Mouse (Mus musculus) embryo, embryonic 11 days (tissue): ENCODE measurements around the gene Rbl2.

Source experiments
- DNase-seq: peaks from one replicate; pipeline ENCODE4 v3.0.0-alpha.2; 2015

Gene Rbl2

DNA sequence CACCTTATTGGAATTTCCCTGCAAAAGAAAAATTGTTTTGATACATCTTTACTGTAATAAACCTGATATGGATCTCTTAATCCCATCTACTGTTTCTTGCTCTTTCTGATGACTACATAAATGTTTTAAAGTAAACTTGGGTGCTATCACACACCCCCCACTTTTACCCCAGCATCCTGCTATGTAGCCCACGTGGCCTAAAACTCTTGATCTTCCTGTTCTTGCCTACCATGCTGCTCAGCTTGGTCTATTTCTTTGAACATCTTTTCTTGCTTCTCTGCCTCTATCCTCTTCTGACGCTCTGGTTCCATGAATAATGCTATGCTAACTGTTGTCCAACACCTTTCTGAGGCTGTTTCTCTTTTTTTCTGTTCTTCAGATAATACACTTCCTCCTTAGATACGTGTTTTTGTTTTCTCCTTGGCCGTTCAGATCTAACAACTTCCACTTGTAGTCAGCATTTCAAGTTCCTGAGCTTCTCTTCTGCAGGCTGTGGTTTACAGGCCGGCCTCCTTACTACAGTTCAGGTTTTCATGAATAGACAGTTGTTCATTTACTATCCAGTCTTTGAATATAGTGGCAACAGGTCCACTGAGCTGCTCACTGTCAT lies 42.1 kb downstream of the Rbl2 start:
- DNase-seq, result no peak

DNA sequence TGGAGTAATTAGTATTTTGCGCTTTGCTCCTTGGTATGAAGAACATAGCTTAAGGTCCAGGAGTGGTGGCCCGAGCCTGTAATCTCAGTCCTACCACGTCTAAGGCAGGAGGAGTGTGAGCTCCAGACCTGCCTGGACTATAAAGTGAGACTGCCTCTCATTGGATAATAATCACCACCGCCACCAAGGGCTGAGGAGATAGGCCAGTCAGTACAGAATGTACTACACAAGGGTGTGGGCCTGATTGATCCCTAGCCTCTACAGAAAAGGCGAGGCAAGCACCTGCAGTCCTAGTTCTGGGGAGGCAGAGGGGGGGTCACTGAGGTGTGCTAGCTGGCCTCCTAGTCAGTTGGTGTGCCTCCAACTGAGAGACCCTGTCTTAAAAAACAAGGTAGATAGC lies 44.6 kb downstream of the Rbl2 start:
- no peak for DNase-seq

DNA sequence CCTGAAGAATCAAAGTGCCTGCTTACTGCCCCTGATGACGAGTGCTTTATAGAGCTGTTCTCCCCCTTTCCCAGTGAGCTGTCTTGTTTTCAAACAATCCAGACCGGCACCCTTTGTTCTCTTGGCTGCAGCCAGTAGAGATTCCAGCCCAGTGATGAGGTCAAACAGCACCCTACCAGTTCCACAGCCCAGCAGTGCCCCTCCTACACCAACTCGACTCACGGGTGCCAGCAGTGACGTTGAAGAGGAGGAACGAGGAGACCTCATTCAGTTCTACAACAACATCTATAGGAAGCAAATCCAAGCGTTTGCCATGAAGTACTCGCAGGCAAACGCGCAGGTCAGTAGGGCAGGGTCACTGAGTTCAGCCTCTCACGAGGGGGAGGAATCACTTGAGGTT lies 45.1 kb downstream of the Rbl2 start:
- no peak for DNase-seq

DNA sequence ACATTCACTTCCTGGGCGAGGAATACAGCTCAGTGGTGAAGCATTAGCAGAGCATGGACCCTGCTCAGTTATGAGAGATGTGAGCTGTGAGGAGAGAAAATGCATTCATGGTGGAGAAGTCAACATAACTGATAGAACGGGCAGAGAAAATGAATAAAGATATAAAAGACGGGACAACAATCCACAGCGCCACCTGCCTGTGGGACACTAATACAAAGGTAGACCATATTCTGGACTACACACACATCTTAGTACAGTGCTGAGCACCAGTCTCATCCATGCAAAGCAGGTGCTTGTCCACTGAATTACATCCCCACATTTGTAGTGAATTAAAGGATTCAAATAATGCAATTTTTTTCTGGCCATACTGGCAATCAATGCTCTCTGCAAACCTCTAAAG lies 47.7 kb downstream of the Rbl2 start:
- DNase-seq, result no peak

DNA sequence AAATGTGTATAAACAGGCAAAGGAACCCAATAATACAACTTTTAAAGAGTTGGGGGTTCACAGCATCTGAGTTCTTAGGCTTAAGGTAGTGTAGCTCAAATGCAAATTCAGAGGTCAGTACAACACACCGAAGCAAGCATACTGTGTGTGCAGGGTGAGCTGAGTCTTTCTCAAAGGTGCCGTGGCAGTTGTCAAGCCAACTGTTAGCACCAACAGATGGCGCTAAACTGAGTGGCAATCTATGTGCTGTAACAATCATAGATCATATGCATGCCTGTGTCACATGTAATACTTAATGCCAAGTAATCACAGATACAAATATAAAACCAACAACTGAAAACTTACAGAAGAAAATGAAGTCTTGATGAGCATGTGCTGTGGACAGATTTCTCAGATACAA lies 48.3 kb downstream of the Rbl2 start:
- DNase-seq, result peak; percentile 22

DNA sequence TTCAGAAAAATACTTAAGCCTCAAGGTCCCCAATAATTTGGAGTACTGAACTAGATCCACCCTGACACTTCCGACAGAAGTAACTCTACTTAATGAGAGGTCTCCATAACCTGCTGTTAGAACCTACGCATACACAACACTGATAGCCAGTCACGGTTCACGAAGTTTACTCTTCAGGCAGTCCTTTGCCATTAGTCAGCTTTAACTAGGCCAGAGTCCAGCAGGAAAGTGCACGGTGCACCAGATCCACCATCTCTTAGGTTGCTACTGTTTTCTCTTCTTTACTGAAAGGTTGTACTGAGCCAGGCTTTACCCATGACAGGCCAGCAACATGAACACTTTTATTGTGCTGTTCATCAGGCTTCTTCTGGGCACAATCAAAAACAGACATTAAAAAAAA lies 54.5 kb downstream of the Rbl2 start:
- DNase-seq, result no peak

DNA sequence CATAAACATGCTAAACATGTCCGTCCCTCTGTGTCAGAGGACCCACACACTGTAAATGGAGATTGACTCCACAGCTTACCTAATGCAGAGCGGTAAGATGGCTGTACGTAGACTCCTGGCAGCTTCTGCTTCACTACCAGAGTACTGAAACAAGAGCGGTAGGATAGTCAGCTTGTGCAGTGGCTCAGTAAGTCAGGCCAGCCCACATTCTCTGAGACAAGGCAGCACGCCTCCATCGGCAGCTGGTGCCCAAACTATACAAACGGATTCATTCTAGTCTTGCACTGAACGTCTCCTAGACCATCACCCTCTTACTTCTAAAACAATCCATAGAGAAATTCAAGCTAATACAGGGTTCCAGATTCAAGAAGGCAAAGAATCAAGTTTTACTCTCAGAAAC lies 56.9 kb downstream of the Rbl2 start:
- no peak for DNase-seq

DNA sequence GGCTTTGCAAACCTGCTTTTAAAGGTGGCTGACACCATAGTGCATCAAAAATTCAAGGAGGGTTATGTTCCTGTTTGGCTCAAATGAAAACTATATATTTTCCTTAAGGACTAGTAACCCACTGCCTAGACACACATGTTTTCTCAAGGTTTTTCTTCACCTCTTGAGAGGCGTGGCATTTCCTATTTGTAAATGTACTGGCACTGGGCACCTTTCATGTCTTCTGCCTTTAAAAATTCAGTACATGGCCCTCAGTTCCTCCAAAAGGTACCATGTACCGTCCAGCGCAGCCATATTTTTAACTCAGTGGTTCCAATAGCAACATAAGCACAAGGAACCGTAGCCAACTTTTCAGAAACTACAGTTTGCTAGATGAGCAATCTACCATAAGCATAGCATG lies 62.9 kb downstream of the Rbl2 start:
- no peak for DNase-seq

DNA sequence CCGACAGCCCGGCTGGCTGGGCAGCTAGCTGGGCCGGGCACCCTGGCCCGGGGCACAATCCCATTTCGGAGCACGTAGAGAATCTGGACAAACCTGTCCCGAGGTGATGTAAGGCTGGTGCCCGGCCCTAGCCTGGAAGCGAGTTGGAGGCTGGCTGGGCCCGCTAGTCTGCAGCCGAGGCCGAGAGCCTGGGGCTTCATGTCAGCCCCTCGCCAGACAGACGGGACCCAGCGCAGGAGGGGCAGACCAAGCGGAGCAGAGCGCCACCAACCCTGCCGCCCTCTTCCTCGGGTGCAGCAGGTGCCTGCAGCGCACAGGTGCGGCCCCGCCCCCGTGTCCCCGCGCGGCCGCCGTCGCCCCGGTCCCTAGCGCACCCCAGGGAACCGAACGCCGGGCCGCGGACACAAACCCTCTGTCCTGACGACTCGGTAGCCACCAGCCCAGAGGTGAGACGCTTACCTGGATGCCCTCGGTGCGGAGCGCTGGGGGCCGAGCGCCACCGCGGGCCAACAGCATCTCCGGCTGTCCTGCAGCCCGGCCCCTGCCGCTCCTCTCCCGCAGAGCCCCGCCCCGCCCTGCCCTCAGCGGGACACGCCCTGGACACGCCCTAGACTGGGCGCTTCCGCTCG lies 63.7 kb downstream of the Rbl2 start:
- DNase-seq, result no peak

DNA sequence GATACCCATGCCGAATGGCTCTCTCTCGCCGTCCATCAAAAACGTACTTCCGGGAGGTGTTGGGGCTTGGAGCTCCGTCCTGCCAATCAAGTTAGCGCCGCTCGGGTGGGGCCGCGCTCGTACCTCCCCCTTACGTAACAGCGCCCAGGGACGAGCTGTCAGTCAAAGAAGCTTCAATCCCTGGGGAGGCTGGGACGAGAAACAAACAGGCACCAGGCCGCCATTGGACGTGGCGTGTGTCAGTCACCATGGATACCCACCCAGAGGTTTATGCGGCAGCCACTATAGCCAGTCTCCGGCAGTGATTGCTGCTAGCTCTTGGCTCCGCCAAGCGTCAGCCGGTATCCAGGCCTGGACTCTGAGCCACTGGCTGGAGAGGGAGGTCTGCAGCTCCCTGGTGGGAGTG lies 64.2 kb downstream of the Rbl2 start:
- peak; percentile 100 for DNase-seq

DNA sequence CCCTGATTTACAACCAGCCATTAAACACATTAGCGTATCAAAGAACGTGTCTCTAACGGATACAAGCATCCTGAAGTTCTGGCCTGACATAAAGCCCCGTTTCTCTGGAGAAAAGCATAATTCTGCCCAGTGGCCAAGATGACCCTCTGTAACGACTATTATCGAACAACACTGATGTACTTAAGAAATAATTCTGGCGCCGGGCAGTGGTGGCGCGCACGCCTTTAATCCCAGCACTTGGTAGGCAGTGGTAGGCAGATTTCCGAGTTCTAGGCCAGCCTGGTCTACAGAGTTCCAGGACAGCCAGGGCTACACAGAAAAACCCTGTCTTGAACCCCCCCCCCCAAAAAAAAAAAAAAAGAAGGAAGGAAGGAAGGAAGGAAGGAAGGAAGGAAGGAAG lies 64.8 kb downstream of the Rbl2 start:
- peak; percentile 17 for DNase-seq

DNA sequence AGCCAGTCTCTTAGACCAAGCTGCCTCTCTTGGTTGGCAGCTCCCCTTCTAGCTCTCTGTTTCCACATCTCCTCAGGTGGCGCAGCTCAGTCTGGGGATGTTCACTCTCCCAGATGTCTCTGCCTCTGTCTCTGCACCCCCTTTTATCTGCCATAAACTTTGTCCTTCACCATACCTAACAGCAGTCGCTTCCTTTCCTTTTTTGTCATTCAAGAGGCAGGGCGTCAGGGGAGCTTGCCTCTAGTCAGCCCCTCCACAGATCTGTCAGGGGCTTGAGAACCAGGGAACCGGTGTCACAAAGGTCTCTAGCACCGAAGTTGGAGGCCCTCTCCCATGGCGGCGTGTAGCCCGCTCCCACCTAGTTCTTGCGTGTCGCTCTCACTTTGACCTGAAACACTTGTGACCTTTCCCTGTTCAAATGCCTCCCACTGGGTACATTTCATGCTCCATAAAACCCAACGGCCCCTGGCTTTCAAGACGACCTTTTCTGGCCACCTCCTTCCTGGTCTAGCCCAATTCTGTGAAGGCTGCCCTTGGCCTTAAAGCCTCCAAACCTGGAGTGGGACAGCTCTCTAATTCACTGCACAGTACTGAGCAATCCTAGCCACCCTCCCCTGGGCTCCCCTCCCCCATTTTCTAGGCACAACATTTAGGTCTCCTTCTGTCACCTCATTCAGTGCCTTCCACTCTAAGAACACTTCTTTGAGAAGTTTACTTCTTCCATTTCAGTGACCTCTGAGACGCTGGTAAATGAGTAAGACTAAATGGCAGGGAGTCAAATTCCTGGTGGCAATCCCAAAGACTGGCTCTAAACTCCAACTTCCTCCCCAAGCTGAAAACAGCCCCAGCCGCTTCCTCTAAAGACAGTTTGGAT lies 65.7 kb downstream of the Rbl2 start:
- no peak for DNase-seq

DNA sequence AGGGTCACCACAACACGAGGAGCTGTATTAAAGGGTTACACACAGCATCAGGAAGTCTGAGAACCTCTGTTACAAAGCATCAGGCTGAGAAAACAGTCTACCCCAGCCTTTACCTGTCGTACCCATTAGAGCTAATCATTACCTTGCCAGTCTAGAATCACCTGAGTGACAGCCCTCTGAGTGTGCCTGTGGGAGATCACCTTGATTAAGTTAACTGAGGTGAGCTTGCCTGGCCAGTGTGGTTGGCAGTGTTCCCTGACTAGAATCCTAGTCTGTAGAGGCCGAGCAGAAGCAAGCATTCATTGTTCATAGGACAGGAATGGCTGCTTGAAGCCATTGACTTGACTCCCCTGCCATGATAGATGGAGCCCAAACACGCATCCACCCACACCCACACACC lies 71.0 kb downstream of the Rbl2 start:
- no peak for DNase-seq

DNA sequence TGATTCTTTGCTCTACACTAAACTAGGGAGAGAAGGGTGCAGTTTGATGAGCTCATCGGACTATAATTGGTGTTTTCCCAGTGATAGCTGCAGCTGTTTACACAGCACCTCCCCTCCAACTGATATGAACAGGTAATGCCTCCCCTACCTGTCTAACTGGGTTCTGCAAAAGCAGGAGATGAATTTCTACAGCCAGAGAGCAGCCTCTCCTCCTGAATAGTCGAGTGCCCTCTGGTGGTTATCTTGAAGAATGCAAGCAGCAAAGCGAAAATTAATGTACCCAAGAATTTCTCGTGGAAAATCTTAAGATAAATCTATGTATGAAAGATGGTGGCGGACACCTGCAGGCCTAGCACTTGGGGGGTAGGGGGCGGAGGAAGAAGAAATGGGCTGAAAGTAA lies 77.9 kb downstream of the Rbl2 start:
- peak; percentile 73 for DNase-seq

DNA sequence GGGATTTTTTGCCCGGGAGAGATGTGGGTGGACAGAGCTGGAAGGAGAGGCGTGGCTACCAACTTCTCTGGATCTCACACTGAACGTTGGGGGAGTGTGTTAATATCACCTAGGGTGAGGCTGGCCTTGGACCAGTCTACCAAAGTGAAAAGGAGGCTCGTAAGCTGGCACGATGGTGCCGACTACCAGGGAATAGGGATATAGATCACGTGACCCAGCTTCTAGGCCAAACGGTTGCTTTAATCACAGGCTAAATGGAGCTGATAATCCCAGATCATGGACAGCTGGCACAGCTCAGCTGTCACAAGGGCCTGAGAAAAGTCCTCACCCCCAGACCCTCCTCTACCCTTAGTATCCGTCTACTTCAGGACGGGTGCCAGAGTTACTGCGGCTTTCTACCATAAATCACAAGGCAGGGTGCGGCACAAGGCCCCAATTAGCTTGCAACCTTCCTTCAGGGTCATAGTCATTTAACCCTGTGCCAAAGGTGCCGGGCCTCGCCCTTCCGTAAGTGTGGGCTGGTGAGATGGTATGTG lies 78.9 kb downstream of the Rbl2 start:
- DNase-seq, result no peak

DNA sequence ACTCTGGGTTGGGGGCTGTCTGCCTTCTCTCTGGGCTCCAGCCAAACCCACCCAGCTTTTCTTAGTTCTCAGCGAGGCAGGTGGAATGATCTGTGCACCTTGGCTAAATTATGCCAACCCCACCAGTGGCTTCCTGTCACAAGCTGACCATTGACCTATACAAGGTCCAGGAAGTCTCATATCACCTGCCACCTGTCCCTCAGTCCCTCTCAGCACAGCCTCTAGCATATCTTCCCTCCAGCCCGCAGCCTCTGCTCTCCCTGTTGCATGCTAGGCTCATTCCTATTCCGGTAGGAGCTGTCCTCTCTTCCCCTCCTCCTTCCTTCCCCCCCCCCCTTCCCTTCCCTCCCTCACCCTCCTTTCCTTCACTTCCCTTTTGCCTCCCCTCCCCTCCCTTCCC lies 79.4 kb downstream of the Rbl2 start:
- no peak for DNase-seq

DNA sequence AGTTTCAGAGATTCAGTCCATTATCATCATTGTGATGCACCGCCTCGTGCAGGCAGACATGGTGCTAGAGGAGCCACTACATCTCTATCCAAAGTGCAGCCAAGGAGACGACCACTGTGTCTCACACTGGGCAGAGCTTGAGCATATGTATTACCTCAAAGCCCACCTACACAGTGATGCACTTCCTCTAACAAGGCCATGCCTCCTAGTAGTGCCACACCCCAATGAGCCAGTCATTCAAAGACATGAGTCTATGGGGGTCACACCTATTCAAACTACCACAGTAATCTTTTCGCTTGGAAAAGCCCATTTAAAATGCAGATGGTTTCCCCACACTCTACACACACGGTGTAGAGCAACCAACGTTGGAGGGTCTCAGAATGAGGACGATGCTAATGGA lies 81.7 kb downstream of the Rbl2 start:
- no peak for DNase-seq

DNA sequence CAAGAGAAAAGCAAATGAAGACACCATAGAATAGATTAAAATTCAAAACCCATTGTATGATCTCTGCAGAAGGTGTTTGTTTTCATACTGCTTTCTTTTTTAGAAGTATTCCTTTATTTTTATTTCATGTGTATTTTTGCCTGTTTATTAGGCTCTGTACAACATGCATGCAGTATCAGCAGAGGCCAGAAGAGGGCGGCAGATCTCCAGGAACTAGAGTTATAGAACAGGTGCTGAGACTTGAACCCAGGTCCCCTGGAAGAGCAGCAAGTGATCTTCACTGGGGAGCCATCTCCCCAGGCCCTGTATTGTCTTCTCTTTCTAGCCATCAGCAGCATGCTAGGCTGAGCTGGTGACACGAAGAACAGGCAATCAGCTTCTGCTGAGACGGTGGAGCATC lies 84.0 kb downstream of the Rbl2 start:
- no peak for DNase-seq

DNA sequence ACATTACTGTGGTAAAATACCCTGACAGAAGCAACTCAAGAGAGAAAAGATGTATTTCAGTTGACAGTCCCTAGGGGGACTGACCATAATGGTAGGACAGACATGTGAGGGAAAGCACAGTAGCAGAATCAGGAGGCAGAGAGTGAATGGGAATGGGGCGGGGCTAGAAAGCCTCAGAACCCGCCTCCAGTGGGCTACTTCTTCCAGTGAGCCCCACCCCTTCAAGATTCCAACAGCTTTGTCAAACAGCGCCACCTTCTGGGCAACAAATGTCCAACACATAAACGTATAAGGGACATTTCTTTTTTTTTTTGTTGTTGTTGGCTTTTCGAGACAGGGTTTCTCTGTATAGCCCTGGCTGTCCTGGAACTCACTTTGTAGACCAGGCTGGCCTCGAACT lies 84.7 kb downstream of the Rbl2 start:
- DNase-seq, result no peak

DNA sequence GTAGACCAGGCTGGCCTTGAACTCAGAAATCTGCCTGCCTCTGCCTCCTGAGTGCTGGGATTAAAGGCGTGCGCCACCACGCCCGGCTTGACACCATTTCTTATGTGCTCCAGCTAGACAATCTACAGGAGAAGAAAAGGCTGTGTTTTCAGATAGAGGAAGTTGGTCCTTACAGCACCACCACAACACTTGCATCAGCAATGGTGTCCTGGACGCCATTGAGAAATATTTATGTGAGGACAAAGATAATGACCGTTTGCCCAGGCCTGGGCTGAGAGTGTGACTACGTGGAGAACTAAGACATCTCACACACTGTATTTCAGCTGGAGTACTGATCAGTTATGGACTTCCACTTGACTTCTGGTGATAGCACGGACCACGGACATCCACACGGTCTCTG lies 88.8 kb downstream of the Rbl2 start:
- no peak for DNase-seq

DNA sequence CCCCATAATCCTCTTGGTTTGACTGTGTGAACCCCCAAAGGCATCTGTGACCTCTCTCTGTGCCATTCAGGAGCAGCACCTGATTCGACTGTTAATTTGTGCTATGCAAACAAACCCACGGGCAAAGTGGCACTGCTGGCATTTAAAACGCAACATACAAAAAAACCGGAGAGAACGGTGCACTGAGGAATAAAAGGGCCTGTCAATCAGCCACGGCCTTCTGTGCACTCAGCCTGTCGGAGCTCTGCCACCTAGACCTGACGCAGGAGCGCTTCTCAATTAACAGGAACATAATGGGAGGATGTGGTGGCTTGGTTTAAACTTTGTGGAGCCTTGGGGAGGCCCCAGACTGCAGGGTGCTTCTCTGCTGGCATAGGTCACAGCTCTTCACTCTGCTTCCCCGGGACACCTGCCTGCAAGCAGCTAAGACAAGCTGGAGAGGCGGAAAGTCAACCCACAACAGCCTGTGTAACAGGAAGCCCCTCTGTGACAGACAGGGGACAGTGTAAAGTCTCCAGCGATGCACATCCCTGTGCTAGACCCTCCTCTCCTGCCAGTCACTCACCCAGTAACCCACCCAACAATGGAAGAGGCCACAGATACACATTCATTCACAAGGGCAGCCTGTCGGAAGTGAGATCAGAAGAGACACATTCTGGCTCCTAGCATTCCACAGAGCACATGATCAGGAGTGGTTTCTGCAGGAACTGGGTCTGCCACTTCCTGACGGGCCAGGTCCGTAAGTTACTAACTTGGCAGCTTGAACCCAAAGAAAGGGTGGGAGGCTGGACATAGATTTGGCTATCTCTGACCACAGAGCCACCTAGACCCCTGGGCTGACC lies 90.3 kb downstream of the Rbl2 start:
- DNase-seq, result no peak

DNA sequence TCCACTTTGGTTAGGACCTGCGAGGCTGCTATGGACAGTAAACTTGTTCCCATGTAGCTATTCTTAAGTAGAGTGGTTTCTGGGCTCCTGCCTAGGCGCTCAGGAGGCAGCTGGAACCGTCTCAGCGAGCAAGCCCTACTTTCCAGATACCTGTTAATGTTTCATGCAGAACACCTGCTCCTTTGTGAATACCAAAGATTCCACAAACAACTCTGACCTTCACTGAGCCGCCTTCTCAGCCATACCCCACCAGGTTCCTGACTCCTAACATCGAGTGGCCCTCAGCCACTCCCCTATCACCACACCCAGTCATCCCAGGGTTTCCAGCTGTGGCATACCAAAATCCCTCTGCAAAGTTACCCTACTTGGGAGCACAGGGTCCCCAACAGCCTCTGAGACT lies 100.3 kb downstream of the Rbl2 start:
- no peak for DNase-seq

DNA sequence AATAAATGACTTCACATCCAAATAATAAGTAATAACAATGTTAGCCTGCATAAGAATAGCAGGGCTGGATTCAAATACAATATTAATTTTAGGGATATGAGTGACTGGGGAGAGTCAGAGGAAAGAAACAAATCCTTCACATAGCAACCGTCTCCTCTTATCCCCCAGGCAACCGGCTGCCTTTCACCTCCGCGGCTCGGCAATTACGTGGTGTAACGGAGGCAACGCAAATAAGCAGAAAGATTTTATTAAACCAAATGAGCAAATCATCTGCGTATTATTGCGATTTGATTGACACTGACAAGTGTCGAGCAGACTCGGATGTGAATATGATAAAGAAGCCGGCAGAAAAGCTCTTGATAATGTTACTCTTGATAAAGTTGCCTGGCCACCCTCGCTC lies 101.1 kb downstream of the Rbl2 start:
- DNase-seq, result peak; percentile 53
